Mouse (Mus musculus) kidney, adult 2 months (tissue): Measurements from ENCODE around the gene Jade1.

Experiments used
- CTCF ChIP-seq: fragments of 200-500 bp; conservative IDR thresholded peaks from 2 replicates; pipeline ENCODE4 v1.5.1; 2011; ENCODE audit warnings: low read depth, mild to moderate bottlenecking, control low read depth, low read length, moderate library complexity, mixed read lengths; ENCODE audit not compliant: insufficient read depth, insufficient read length
- POLR2A ChIP-seq: fragments of 200-500 bp; IDR thresholded peaks from one replicate; pipeline ENCODE4 v1.6.1; 2011; ENCODE audit warnings: low read depth, low read length, control low read depth

- TF ChIP-seq POLR2A = no peak
- TF ChIP-seq CTCF = no peak
Measured at GRCm38 (mm10) chr3:41544451-41544850, 11.1 kb upstream of the Jade1 start.
